Mouse (Mus musculus) hindbrain, embryonic 11.5 days (tissue): Measurements from ENCODE around the gene Papln. TPM values are rescaled to one million over a fixed set of nuclear protein-coding genes. Genes with fewer than 3 reads are reported as not detected.

ENCODE experiments used
- ATAC-seq: fragments of 200-750 bp; cut with Nextera tagmentation; 2 replicates; pipeline ENCODE4 v1.8.0; 2017; ENCODE audit warnings: mild to moderate bottlenecking, moderate TSS enrichment, moderate library complexity; ENCODE audit not compliant: low FRiP score
- DNase-seq: peaks from one replicate; pipeline ENCODE4 v3.0.0-alpha.2; 2015; ENCODE audit warnings: low spot score
- H3K27ac ChIP-seq: fragments of 300-500 bp; sonication (generic); 2 replicates; pipeline ENCODE4 v1.5.1; 2014; ENCODE audit warnings: mild to moderate bottlenecking, low read depth, low read length
- H3K27me3 ChIP-seq: fragments of 300-500 bp; sonication (generic); 2 replicates; pipeline ENCODE4 v1.6.1; 2014; ENCODE audit warnings: mild to moderate bottlenecking, low read length, moderate library complexity, mixed read lengths; ENCODE audit not compliant: control insufficient read depth, insufficient read depth
- H3K36me3 ChIP-seq: fragments of 300-500 bp; sonication (generic); 2 replicates; pipeline ENCODE4 v1.6.1; 2014; ENCODE audit warnings: mild to moderate bottlenecking, low read length, moderate library complexity, mixed read lengths; ENCODE audit not compliant: control insufficient read depth, insufficient read depth
- H3K4me1 ChIP-seq: fragments of 300-500 bp; sonication (generic); replicated peaks from 2 replicates; pipeline ENCODE4 v1.6.1; 2014; ENCODE audit warnings: low read length, mixed read lengths; ENCODE audit not compliant: control insufficient read depth, insufficient read depth
- H3K4me2 ChIP-seq: fragments of 300-500 bp; sonication (generic); replicated peaks from 2 replicates; pipeline ENCODE4 v1.6.1; 2014; ENCODE audit warnings: mild to moderate bottlenecking, low read depth, low read length
- H3K4me3 ChIP-seq: fragments of 300-500 bp; sonication (generic); 2 replicates; pipeline ENCODE4 v1.5.1; 2014; ENCODE audit warnings: low read depth, low read length
- H3K9ac ChIP-seq: fragments of 300-500 bp; sonication (generic); 2 replicates; pipeline ENCODE4 v1.6.1; 2014; ENCODE audit warnings: low read depth, low read length
- H3K9me3 ChIP-seq: fragments of 300-500 bp; sonication (generic); 2 replicates; pipeline ENCODE4 v1.6.1; 2016; ENCODE audit warnings: low read length; ENCODE audit not compliant: control insufficient read depth
- WGBS: fragments of 180-500 bp; shearing (Covaris S2); extraction: QIAGEN DNeasy Blood & Tissue Kit; methylation state at CpG from one replicate; pipeline ENCODE4 v1.1.7; 2014; 5-methylcytosine and 5-hydroxymethylcytosine counted together
- polyA plus RNA-seq: library from polyadenylated mRNA; unstranded; fragments of >200 nt; fragmentation: Nextera tagmentation; extraction: Ambion mirVana; gene quantifications from 2 replicates; pipeline ENCODE4 v1.2.1, GENCODE M21; 2014

The Papln gene
- polyA plus RNA-seq, 1 experiment from 2014 or later: 0.11 TPM

DNA sequence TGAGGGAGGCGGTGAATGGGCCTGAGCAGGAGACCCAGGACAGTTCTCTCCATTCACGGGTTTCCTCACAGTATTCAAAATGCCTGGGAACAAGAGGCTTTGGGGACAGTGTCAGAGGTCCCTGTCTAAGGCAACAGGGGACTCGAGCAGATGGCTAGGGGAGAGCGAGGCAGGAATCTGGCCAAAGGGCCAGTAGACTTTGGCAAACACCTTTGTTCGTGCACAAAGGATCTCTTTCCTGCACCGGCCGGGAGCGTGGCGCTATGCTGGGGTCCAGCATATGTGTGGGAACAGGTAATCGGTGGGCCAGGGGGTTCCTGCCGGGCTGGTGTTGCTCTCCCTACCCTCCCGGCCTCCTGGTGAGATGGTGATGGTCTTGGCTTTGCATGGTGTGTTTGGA is 12.2 kb downstream of the Papln start:
- no peaks in the 10 kb centered on the region for H3K27me3 ChIP-seq
- peaks cover 2% of the 10 kb centered on the region; the same call in 1 of the 2 replicates for H3K4me1 ChIP-seq
- H3K27ac ChIP-seq: no peak overlapping the region
- no peak for ATAC-seq
- no peaks in the 10 kb centered on the region for H3K9me3 ChIP-seq
- no peaks in the 10 kb centered on the region for H3K36me3 ChIP-seq
- 65% methylated on average over 12 of the region's 12 CpGs for WGBS
- no peak for DNase-seq
- H3K9ac ChIP-seq: no peak overlapping the region
- H3K4me3 ChIP-seq: no peak overlapping the region
- no peak overlapping the region for H3K4me2 ChIP-seq

- no peak overlapping the region for H3K27ac ChIP-seq
- H3K4me1 ChIP-seq: no peaks in the 10 kb centered on the region
- no peaks in the 10 kb centered on the region for H3K9me3 ChIP-seq
- H3K4me2 ChIP-seq: no peak overlapping the region
- 92% methylated on average over 7 of the region's 7 CpGs for WGBS
- DNase-seq (no peak), ATAC-seq (no peak)
- no peaks in the 10 kb centered on the region for H3K36me3 ChIP-seq
- no peak overlapping the region for H3K9ac ChIP-seq
- no peaks in the 10 kb centered on the region for H3K27me3 ChIP-seq
- H3K4me3 ChIP-seq: no peak overlapping the region
Measured at GRCm38 (mm10) chr12:83776766-83777165, 13.3 kb downstream of the Papln start.

- WGBS: 90% methylated on average over 3 of the region's 3 CpGs
Measured at GRCm38 (mm10) chr12:83780181-83780580, 16.7 kb downstream of the Papln start.

DNA sequence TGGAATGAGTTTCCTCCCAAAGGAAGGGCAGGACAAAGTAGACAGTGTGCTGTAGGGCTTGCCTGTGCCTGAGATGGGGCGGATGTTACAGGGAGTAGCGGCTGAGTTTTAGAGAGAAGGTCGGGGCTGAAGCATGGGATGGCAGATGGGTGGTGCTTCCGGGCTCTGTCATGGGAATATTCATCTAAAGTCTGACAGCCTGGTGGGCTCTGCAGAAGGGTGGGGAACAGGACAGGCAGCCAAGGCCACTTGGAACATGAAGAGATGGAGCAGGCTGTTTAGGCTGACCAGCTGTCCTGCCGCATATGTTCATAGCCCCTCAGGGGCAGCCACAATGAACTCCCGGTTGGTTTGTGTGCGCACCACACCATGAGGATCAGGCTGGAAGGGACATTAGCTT is 17.8 kb downstream of the Papln start:
- WGBS: 67% methylated on average over 7 of the region's 7 CpGs
- no peak for ATAC-seq

More at GRCm38 (mm10) chr12:83780181-83780580, 16.7 kb downstream of the Papln start:
- no peak overlapping the region for H3K4me2 ChIP-seq
- ATAC-seq (no peak), DNase-seq (no peak)
- no peaks in the 10 kb centered on the region for H3K9me3 ChIP-seq
- H3K9ac ChIP-seq: no peak overlapping the region
- H3K36me3 ChIP-seq: no peaks in the 10 kb centered on the region
- H3K27me3 ChIP-seq: no peaks in the 10 kb centered on the region
- H3K4me3 ChIP-seq: no peak overlapping the region
- H3K27ac ChIP-seq: no peak overlapping the region
- H3K4me1 ChIP-seq: no peaks in the 10 kb centered on the region

DNA sequence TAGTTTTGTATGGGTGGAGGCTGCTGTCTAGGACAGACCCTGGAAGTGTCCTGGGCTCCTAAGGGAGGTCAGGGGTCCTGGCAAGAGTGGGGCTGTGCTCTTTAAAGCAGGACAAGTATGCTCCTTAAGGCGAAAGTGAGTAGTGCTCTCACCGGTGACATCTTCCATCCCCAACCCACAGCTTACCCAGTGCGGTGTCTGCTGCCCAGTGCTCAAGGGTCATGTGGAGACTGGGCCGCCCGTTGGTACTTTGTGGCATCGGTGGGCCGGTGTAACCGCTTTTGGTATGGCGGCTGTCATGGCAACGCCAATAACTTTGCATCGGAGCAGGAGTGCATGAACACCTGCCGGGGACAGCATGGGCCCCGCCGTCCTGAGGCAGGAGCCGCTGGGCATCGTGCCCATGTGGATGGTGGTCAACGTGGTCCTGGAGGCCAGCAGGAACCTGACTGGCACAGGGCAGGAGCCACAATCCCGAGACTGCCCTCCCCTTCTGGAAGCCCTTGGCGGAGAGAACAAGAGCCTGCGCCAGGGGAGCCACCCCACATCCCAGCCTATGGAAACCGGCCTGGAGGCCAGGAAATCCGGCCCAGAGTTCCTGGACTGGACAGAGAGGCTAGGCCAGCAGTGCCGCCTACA is 18.3 kb downstream of the Papln start:
- Histone ChIP-seq H3K4me2 (no peak overlapping the region), H3K4me1 (no peaks in the 10 kb centered on the region; the same call in 1 of the 2 replicates), H3K27ac (no peak overlapping the region), H3K4me3 (no peak overlapping the region), H3K36me3 (no peaks in the 10 kb centered on the region), H3K9me3 (no peaks in the 10 kb centered on the region), H3K9ac (no peak overlapping the region), H3K27me3 (no peaks in the 10 kb centered on the region)
- 81% methylated on average over 23 of the region's 23 CpGs for WGBS
- DNase-seq: no peak
- ATAC-seq: no peak

More for the DNA sequence above, 17.8 kb downstream of the Papln start:
- DNase-seq: no peak
- no peak overlapping the region for H3K4me2 ChIP-seq
- H3K9me3 ChIP-seq: no peaks in the 10 kb centered on the region
- H3K9ac ChIP-seq: no peak overlapping the region
- no peak overlapping the region for H3K27ac ChIP-seq
- H3K4me3 ChIP-seq: no peak overlapping the region
- H3K36me3 ChIP-seq: no peaks in the 10 kb centered on the region
- H3K4me1 ChIP-seq: no peaks in the 10 kb centered on the region
- H3K27me3 ChIP-seq: no peaks in the 10 kb centered on the region

DNA sequence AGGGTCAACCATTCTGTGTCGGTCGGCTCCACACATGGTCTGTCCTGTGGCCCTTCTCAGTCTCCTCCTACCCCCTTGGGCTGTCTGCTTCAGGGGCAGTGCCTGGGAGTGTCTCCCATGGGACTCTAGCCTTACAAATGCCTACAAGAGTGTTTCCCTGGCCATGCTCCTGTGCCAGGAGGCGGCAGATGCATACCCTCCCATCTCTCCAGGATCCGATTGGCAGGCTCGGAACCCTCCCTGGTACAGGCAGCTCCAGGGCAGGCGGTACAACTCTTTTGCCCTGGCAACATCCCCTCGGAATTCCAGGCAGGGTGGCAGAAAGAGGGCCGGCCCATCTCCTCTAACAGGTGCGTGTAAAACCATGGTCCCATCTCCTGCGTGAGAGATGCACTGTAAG is 19.2 kb downstream of the Papln start:
- Histone ChIP-seq H3K4me1 (no peaks in the 10 kb centered on the region; the same call in 1 of the 2 replicates), H3K4me3 (no peak overlapping the region), H3K4me2 (no peak overlapping the region), H3K9ac (no peak overlapping the region), H3K27ac (no peak overlapping the region), H3K36me3 (no peaks in the 10 kb centered on the region), H3K27me3 (no peaks in the 10 kb centered on the region), H3K9me3 (no peaks in the 10 kb centered on the region)
- DNase-seq (no peak), ATAC-seq (no peak)
- 84% methylated on average over 10 of the region's 10 CpGs for WGBS

DNA sequence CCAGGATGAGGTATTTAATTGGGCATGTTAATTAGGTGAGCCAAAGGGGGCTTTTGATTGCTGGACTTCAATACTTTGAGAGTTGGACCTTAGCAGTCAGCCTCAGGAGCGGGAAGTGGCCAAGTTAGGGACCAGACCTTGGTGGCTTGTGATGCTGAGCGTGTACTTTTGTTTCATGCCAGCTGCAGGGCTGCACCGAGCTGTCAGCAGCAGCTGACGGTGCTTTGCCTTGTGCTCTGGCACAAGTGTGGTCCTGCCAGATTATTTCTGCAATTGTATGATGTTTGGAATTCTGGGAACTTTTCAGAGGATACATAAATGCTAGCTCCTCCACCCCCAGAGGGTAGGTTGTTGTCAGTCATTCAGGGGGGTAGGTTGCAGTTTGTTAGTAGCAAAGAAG is 21.9 kb downstream of the Papln start:
- no peaks in the 10 kb centered on the region for H3K36me3 ChIP-seq
- H3K4me3 ChIP-seq: no peak overlapping the region
- H3K27ac ChIP-seq: no peak overlapping the region
- H3K4me2 ChIP-seq: no peak overlapping the region
- H3K9me3 ChIP-seq: no peaks in the 10 kb centered on the region
- H3K4me1 ChIP-seq: no peaks in the 10 kb centered on the region; the same call in 1 of the 2 replicates
- 88% methylated on average over 4 of the region's 4 CpGs for WGBS
- DNase-seq (no peak), ATAC-seq (no peak)
- H3K27me3 ChIP-seq: no peaks in the 10 kb centered on the region
- no peak overlapping the region for H3K9ac ChIP-seq

DNA sequence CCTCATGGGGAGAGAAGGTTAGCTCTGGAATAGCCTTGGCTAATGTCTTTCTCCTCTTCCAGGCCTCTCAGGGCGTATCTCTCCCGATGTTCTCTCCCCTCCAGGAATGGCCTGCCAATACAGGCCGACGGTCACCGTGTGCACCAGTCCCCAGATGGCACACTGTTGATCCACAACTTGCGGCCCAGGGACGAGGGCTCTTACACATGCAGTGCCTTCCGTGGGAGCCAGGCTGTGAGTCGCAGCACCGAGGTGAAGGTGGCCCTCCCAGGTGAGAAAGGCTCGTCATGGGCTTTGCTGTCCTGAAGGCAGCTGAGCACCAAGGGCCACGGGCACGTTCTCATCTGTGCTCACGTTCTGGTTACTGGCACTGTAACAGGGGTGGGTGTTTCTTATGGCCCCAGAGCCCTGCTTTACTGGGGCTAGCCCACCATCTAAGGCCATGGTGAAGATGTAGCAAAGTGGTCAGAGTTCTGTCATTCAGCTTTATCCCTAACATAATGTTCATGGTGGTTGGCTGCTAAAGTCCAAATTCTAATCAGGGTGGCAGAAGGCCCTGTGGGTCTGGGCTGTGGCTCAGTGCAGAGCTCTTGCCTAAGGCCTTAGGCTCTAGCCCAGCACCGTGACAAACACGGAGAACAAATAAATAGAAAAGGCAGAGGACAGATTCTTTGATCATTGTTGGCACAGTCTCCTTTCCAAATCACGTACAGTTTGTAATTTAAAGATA is 25.8 kb downstream of the Papln start:
- Histone ChIP-seq H3K4me3 (no peak overlapping the region), H3K27ac (no peak overlapping the region), H3K36me3 (peaks cover 3% of the 10 kb centered on the region; the same call in 1 of the 2 replicates), H3K27me3 (no peaks in the 10 kb centered on the region), H3K4me1 (no peaks in the 10 kb centered on the region; the same call in 1 of the 2 replicates), H3K9ac (no peak overlapping the region), H3K4me2 (no peak overlapping the region), H3K9me3 (no peaks in the 10 kb centered on the region)
- DNase-seq: no peak
- WGBS: 92% methylated on average over 17 of the region's 17 CpGs
- ATAC-seq: no peak

DNA sequence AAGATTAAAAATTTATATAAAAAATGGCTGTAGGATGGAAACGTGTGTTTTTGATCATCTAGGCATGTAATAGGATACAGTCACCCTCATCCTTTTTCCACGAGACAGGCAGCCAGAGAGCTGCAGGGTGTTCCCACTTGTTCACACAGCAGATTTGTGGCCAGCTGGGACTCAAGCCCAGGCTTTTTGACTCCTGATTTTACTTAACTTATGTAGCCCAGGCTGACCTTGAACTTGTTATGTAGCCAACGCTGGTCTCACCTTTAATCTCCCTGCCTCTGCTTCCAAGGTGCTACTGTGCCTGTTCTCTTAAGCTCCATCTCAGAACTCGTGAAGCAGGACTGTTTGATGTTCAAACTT is 26.3 kb downstream of the Papln start:
- Histone ChIP-seq H3K27me3 (no peaks in the 10 kb centered on the region), H3K4me2 (no peak overlapping the region), H3K4me3 (no peak overlapping the region), H3K36me3 (peaks cover 3% of the 10 kb centered on the region; the same call in 1 of the 2 replicates), H3K27ac (no peak overlapping the region), H3K4me1 (no peaks in the 10 kb centered on the region; the same call in 1 of the 2 replicates), H3K9ac (no peak overlapping the region), H3K9me3 (no peaks in the 10 kb centered on the region)
- ATAC-seq (no peak), DNase-seq (no peak)
- WGBS: 61% methylated on average over 4 of the region's 4 CpGs
